Mouse (Mus musculus) NIH3T3 (cell line): ENCODE data around the gene Chaf1b.

ENCODE experiments used
- DNase-seq: peaks from one replicate; pipeline ENCODE4 v3.0.0-alpha.2; 2012; ENCODE audit warnings: low read depth

The Chaf1b gene

DNA sequence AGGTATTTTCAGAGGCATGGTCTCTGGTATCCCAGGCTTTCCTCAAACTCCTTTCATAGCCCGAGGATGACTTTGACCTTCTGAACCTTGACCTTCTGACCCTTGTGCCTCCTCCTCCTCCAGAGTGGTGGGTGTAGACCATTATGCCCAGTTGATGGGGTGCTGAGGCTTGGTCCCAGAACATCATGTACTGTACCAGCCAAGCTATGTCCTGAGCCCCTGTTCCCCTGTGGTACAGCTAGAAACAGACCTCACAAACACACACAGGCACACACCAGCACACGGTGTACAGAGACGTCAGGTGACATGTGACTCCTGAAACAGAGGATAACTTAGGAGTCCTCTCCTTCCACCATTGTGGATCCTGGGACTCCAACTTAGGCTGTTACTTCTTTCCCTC, 29.1 kb downstream of the Chaf1b start:
- no peak for DNase-seq

DNA sequence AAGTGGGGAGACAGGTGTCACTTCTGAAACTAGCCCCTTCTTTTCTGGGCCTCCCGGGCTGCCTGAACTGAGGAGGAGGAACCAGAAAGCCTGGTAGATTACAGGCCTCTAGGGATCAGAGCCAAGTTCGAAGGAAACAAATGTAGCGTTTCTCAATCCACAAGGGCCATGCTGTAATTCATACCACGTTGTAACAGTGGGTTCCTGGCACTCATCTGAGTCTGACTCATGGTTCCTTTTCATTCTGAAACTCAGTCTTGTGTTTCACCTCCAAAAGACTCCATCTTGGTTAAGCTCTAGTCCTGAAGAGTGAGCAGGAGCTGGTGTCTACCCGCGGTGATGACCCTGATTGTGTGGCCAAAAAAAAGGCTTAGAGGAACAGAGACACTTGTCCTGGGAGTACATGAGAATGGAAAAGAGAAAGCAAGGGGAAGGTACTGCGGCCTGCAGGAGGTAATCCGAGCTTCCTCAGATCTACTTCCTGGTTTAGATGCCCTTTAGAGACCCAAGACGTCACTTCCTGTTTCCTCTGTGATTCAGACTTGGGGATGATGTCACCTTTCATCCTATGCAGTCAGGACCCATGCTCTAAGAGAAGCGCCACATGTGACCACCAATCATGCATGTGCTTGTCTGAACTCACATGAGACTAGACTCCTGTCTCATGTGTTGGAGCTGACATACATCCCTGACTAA, 30.3 kb downstream of the Chaf1b start:
- peak; percentile 95 for DNase-seq

DNA sequence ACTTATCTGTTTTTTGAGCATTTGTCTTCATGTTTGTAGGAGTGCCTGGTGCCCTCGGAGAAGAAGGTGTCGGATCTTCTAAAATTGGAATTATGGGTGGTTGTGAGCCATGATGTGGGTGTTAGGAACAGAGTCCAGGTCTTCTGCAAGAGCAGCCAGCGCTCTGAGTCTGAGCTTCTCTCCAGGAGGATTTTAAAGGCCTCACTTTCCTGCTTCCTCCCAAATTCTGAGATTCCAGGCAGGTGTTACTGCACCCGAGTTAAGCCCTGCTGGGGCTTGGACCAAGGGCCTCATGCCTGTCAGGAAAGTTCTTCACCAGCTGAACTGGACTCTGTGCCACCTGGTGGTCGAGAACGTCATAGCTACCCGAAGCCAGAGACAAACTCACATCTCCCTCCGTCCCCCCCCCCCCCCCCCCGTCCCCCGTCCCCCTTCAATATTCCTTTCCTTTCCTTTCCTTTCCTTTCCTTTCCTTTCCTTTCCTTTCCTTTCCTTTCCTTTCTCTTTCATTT, 31.7 kb downstream of the Chaf1b start:
- DNase-seq, result peak; percentile 76

DNA sequence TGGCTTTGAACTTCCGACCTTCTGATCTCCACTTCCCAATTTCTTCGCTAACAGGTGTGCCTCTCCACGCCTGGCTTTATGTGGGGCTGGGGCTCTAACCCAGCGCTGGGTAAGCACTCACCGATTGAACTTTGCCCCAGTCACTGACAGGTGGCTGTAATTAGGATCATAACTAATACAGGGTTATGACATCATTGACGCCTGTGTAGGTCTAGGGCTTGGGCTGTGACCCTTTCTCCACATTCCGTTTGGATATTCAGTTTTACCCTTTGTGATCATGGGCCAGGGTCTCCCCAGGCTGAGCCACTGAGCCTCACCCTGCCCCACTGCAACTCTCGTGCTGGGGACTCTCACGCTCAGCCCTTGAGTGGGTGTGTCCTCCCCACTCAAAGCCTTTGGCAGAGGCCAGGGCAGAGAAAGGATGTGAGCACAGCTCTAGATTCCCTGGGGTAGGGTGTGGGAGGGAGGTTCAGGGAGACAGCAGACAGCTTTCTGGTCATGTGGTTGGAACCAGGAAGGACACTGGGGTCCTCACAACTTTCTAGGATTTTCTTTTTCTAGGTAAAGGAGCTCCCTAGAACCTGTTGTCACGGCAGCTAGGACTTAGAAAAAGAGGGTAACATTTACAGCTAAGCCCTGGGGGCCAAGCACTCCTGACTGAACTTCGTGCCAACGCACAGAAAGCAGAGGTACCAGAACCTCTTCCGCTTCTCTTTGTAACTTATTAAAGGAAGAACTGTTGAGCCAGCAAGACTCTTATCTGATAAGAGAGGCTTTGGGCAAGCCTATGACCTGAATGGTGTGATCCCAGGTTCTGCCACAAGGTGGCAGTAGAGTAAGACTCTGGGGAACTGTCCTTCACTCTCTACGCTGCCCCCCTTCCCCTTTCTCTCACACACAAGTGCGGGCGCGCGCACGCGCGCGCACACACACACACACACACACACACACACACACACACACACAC, 34.3 kb downstream of the Chaf1b start:
- peak; percentile 91 for DNase-seq

DNA sequence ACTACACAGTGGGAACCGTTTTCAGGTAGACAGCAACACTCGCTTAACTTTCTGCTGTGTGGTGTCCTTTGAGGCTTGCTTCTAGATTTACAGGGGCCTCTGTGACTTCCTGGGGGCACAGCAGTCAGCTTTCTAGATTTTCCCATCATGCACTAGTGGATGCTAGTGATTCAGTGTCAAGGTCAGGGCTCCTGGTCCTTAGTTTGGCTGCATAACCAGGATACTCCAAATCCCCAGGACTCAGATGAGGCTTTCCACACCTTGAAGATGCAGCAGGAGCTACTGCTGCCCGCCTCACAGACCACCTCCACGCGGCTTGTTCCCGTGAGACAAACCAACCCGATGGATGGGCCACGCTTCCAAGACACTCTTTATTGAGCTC, 35.0 kb downstream of the Chaf1b start:
- DNase-seq, result peak; percentile 10

DNA sequence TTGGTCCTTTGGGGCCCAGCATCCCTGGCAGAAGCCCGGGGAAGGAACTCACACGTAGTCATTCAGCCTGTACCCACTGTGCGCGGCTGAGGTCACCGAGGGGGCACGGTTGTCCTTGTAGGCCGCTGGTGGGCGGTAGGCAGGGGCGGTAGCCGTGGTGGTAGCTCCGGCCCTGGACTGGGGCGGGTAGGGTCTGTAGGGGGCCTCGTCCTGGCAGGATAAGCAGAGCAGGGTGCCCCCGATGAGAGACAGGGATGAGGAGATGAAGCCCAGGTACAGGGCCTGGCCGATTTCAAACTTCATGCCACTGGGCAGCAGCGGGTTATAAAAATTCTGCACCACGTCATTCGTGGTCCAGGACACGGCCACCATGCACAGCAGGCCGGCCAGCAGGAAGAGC, 35.5 kb downstream of the Chaf1b start:
- DNase-seq, result no peak

DNA sequence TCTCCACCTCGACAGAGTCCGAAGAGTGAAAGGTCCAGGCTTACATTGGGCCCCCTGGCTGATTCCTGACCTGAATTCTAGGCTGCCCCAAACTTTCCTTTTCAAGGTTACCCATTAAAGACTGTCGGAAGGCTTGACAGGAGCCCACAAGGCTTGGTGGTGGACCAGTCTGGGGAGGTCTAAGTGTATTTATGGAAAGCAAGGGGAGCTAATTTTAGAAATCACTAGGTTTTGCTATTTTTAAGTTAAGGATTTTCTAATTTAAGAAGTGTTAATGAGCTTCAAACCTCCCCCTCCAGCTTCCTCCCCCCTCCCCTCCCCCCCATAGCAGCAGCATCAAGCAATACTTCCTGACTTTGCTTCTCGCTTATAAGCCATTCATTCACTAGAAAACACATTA, 37.0 kb downstream of the Chaf1b start:
- DNase-seq, result no peak

DNA sequence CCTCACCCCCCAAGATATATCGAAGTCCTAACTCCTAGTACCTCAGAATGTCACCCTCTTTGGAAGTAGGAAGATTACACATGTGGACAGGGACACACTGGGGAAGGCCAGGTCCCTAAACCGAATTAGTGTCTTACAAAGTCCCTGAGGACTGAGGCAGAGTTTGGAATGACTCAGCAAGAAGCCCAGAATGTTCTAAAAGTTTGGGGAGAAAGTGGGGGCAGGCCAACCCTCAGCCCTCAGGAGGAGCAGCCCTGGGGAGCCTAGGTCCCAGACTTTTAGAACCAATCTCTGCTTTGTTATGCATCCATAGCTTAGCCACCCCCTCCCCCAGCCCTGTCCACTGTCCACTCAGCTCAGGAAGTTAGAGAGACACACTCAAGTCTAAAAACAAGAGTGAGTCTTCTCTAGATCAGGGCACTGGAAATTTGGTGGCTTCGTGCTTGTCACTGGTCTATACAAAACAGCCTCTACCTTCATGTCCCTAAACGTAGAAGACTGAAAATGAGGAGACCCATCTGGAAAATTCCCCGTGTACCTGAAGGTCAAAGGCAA, 39.2 kb downstream of the Chaf1b start:
- DNase-seq, result no peak

DNA sequence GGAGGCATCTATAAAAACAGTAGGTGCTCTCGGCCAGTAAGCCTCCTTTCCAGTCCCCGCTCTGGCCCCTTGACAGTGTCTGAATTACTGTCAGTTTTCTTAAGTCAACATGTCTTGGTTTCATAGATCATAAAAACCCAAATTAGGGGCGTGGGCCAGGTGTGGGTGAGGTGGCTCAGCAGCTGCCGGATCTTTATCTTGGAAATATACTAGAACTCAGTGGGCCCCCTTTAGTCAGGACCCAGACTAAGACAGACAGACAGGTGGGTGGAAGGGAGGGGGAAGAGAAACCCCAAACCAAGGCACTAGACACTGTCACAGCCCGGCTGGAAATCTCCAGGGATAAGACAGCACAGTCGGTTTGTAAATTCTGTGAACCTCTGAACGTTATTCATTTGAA, 40.1 kb downstream of the Chaf1b start:
- no peak for DNase-seq

DNA sequence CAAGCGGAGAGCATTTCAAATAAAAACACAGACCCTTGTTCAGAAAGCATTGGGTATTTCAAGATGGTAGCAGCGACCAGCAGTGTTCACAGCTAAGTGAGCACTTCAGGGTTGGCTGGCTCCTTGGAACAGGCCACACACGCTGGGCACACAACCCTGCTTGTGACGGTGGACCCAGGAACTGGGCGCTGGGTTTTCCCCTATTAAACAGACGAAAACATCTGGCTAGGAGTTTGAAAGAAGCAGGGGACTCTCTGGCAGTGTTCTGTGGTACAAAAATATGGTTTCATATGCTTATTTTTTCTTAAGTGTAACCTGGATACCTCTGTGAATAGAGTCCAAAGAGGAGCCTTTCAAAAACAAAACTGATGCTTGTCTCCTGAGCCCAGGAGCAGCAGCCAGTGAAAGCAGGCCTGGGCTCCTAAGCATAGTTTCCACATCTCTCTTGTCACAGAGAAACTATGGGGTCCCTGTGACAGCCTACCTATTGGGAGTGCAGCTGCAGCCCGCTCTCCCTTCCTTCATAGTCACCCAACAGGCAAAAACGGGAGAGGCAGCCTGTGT, 42.1 kb downstream of the Chaf1b start:
- no peak for DNase-seq

DNA sequence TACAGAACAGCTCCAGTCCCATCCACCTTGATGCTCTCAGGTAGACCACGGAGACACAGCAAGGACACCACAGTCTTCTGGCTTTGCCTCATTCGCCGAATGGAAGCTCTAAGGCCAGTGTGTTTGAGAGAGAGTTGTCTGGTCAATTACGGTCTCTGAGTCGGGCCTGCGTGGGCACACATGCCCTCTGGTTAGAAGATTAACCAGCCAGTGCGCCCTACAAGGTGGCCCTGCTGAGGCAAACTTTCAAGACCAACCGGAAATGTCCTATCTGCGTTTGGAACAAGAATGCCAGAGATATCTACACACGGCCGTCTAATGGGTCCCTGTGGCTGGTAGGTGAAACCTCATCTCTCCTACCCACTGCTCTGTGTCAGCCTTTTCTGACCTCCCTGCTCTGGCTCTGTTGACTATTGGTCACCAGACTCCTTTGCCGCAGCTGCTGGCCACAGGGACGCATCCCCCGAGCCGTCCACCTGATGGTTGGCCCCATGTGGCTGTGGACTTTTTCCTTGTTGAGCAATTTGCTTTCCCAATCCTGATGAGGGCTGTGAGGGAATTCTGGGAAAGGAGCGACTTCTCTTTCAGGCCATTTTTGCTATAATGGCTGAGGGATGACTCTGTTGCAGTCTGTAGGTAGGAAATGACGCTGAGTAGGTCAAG, 45.8 kb downstream of the Chaf1b start:
- no peak for DNase-seq

DNA sequence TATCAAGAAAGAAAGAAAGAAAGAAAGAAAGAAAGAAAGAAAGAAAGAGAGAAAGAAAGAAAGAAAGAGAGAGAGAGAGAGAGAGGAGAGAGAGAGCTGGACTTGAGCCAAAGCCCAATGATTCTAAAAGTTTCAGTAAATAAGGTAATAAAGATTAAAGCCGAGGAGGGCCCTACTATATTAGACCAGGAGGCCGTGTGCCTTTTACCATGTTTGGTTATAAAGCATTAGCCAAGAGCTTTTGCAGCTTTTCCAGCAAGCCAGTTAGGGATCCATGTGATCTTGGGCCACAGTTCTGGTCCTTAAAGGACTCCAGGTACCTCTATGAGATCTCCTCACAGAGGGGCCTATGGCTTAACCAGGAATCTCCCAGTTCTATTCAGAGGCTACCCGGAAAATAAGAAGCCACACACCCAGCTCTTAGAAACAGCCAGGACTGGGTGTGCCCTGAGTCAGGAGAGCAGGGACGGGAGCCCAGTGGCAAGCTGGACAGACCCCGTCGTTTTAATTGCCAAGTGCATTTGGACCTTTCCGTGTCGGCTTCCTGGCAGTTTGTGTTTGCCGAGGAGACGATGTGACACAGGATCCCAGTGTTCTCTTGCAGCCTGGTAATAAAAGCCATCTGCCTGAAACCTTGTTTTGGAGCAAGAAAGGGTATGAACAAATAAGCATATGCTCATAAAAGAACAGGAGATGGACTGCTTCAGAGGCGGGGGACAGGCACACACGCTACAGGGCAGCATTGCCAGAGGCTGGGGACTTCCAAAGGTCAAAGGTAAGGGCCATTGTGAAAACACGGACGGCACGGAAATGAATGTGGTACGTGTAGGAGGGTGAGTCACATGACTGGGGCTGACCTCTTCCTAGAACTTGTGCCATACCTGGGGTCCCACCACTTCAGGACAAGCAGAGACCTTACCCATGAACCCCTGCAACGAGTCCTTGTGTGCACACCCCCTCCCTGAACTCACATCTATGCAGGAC, 48.8 kb downstream of the Chaf1b start:
- no peak for DNase-seq

DNA sequence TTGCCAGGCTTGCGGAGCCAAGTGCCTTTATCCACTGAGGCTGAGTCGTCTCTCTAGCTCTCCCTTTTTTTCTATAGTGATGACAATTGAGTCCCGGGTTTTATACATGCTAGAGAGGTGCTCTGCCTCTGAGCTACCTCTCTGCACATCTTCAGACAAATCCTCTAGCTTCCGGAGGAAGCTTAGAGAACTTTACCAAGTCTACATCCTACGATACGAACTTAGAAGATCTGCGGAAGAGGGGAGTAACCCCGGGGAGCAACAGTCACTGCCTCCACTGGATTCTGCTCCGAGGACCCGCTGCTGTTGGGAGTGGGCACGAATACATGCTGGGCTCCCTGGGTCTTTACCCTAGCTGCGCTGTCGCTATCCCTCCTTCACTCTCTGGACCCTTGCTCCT, 50.9 kb downstream of the Chaf1b start:
- no peak for DNase-seq

DNA sequence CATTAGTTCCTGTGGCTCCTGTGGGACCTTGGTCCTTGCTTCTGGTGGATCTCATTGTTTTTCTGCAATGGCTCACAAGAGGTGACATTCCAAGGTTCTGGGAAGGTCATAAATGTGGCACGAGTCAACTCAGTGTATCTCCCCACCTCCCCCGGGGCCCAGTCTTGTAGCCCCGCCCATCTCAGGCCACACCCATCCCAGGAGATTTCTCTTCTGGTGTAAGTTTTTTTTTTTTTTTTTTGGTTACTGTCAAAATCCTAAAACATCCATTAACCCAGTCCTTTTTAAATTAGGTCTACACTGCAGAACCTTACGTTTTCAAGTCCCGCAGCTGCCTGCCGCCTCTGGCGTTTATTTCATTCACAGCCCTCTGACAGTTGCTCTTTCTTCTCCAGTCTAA, 51.3 kb downstream of the Chaf1b start:
- no peak for DNase-seq

DNA sequence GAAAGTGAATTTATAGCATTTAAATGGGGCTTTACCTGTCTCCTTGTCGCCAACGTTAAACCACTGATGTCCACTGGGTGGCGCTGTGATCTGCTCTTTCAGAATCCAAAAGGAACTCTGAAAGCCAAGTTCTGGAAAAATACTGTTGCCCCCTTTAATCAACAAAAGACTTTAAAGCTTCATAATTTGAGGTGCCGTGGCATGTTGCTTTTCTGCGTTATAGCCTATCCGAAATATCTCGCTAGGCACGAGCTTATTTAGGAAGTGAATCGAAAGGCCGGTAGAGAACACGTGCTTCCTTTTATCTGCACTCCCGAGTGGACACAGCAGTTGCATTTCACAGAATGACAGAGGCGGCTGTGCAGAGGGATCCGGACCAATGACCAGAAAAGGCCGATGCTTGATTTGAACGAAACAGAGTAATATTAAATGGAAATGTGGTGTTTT, 54.7 kb downstream of the Chaf1b start:
- peak; percentile 85 for DNase-seq

DNA sequence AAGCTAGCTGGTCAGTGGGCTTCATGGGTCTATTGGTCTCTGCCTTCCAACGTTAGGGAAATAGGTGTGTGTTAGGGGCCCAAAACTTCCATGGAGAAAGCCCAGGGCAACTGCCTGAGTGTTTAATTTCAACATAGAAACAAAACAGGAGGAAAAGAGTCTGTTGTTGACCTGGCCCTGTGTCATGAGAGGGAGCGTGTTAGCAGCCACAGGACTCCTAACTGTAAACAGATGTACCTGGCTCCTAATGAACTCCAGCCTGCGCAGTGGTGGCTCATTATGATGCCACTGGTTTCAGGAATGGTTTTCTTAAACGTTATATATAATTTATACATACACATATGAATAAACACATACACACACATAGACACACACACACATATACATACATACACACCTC, 56.3 kb downstream of the Chaf1b start:
- DNase-seq, result no peak

DNA sequence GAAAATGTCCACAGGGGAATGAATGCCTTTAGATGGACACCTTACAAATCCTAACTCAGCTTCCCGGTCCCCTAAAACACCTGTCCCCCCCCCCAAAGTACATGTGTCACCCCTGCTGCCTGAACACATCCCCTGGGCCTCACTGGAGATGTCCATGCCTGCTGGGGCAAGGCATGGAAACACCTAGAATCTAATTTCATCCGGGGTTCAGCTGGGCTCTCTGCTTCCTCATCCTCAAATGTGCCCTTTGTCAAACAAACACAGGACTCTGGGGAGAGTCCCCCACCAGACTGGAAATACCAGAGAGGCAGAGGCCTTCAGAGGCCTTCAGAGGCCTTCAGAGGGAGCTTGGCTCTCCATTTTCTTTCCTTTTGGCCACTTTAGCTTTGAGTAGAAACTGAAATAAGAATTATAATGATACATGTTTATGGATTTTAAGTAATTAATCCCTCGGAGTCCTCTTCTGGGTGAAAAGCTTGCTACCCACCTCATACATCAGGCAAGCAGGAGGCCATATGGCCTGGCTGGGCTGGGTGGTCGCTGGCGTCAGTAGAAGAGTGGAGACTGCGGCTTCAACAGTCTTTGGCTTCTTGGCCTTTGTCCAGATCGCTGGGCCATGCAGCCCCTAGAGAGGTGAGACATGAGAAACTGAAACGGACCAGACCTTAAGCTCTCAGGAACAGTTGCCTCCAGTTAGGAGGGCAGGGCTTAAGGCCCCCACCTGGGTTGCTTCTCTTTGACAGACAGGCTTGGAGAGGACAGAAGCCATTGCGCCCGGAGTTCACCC, 58.3 kb downstream of the Chaf1b start:
- DNase-seq, result no peak

DNA sequence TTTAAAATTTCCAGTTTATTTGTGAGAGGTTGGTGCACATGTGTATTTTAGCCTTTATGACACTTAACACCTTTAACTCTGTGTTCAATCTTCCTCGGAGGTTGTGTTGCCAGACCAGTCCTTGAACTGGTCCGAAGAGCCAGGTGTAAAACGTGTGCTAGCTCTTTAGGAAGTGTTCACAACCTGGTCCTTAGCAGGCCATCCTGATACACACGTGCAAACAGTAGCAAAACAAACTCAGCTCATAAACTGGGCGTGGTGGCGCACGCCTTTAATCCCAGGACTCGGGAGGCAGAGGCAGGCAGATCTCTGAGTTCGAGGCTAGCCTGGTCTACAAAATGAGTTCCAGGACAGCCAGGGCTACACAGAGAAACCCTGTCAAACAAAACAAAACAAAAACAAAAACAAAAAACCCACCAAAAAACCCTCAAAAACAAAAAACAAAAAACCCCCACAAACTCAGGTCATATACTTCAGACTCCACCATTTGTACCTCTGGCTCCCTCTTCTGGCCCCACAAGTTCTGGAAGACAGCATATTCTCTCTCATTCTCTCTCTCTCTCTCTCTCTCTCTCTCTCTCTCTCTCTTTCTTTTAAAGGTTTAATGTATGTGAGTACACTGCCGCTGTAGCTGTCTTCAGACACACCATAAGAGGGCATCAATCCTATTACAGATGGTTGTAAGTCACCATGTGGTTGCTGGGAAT, 59.2 kb downstream of the Chaf1b start:
- no peak for DNase-seq

DNA sequence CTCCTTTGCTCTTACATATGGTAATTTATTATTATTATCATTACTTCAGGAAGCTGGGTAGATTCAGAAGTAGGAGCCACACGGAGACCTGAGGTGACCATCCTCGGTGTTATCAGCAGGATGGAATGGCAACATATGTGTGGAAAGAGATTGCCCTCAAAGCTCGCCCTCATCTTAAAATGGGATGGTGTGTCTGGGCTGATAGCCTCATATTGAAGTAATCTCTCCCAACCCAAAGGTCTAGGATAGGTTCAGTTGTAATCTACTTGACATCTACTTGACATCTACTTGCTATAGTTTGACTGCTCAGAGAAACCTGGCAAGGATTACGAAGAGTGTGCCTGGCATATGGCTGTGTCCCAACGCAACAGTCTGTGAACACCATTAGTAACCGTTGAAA, 60.6 kb downstream of the Chaf1b start:
- DNase-seq, result no peak
